Mouse (Mus musculus) naive thymus-derived CD4-positive, alpha-beta T cell, adult 5 months (primary cell): ENCODE measurements around the gene Mrgpra6. TPM values are rescaled to one million over a fixed set of nuclear protein-coding genes. Genes with fewer than 3 reads are reported as not detected.

ENCODE experiments used
- polyA plus RNA-seq: library from polyadenylated mRNA; unstranded; fragments of 100-300 nt; shearing (Covaris generic); gene quantifications from one replicate; pipeline ENCODE4 v1.2.1, GENCODE M21; 2017

The Mrgpra6 gene
- not detected for polyA plus RNA-seq

GRCm38 (mm10) chr7:47204830-47205229 lies at the start of gene Mrgpra6:
TSS of gene Mrgpra6 (minus strand) at chr7:47204920.

GRCm38 (mm10) chr7:47252770-47253169 lies 48.0 kb upstream of the Mrgpra6 start, which contains the start of gene Mrgpra9:
TSS of gene Mrgpra9 (minus strand) at chr7:47252848.

Other genes starting within 250 kb of the Mrgpra6 start
- 6.1 TPM for gene Uevld, start 246.4 kb downstream of the Mrgpra6 start, polyA plus RNA-seq
- gene Gm9999, start 221.3 kb downstream of the Mrgpra6 start, polyA plus RNA-seq: not detected
- 74.5 TPM for gene Spty2d1, start 196.5 kb downstream of the Mrgpra6 start, polyA plus RNA-seq
- gene Tmem86a, start 154.3 kb downstream of the Mrgpra6 start, polyA plus RNA-seq: 6.7 TPM
- gene Ptpn5, start 71.2 kb downstream of the Mrgpra6 start, polyA plus RNA-seq: not detected
- gene Mrgpra9, start 47.9 kb upstream of the Mrgpra6 start, polyA plus RNA-seq: not detected
- gene Mrgpra1, start 149.3 kb upstream of the Mrgpra6 start, polyA plus RNA-seq: not detected
- not detected for gene Mrgpra2a, start 247.2 kb upstream of the Mrgpra6 start, polyA plus RNA-seq